Mouse (Mus musculus): ENCODE results near the gene Atp1a2. TPM values are rescaled to one million over a fixed set of nuclear protein-coding genes. Genes with fewer than 3 reads are reported as not detected.

The Atp1a2 gene
- polyA plus RNA-seq, 1 experiment, result 82.9 TPM

DNA sequence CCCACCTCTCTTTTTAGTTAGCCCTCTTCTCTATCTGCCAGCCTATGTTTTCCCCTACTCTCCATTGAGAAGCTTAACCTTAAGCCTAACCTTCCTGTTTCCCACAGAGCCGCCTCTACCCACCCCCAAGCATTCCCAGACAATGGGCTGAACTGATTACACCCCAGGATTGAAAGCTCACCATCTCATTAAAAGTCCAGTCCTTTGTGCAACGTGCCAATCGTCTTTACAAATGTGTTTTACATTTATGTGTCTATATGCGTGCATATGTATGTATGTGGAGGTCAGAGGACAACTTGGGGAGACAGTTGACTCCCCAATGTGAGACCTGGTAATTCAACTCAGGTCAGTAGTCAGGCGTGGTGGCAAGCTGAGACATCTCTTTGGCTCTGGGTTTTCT lies 25.4 kb upstream of the Atp1a2 start:
- no peak for DNase-seq (ENCODE audit: low read depth)
- TF ChIP-seq POLR2A (IDR thresholded peaks at IDR 0.05; ENCODE audit: borderline replicate concordance, extremely low read depth, insufficient read depth, insufficient read length, poor library complexity, severe bottlenecking), result no peak
- TF ChIP-seq CTCF (IDR thresholded peaks at IDR 0.05; ENCODE audit: borderline replicate concordance, extremely low read depth, insufficient read depth, insufficient read length), result no peak

DNA sequence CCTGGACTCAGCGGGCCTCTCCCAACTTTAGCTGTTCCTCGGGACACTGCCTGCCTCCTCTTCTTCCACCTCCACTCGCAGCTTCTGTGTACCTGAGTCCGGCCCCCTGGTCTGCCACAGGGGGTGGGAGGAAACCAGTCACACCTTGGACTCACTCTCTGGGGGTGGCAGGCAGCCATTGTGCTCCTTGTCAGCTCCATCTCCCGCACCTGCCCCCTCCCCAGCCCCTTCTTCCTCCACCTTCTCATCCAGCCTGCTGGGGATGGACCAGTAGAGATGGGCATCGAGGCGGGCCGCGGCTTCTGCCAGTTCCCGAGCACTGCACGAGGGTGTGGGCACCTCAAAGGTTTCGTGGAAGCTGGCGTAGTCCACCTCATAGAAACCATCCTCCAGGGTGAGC lies 24.9 kb upstream of the Atp1a2 start:
- no peak for DNase-seq (ENCODE audit: low read depth)
- TF ChIP-seq CTCF (IDR thresholded peaks at IDR 0.05; ENCODE audit: borderline replicate concordance, extremely low read depth, insufficient read depth, insufficient read length) (no peak), POLR2A (IDR thresholded peaks at IDR 0.05; ENCODE audit: borderline replicate concordance, extremely low read depth, insufficient read depth, insufficient read length, poor library complexity, severe bottlenecking) (no peak)

DNA sequence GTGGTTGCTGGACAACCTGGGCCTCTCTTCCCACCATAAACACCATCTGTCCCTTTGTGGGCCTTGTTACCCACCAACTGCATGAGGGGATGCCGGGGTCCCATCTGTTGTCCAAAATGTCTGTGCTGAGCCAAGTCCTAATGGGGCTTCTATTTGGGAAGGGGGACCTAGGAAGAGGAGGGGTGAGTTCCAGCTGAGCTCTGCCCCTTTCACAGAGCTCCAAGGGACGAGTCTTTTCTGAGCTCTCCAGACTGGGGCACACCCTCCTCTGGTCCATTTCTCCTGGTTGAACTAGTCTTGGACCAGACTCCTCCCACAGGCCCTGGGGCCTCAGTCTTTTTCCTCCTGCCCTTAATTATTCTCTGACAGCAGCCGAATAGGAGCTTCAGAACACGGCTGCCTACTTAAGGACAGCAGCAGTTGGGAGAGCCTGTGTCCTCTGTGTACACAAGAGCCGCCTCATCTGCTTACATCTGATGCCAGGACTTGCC lies 22.1 kb upstream of the Atp1a2 start:
- TF ChIP-seq POLR2A (IDR thresholded peaks at IDR 0.05; ENCODE audit: borderline replicate concordance, extremely low read depth, insufficient read depth, insufficient read length, poor library complexity, severe bottlenecking) (no peak), CTCF (IDR thresholded peaks at IDR 0.05; ENCODE audit: borderline replicate concordance, extremely low read depth, insufficient read depth, insufficient read length) (no peak)
- DNase-seq (ENCODE audit: low read depth), result peak; percentile 93

DNA sequence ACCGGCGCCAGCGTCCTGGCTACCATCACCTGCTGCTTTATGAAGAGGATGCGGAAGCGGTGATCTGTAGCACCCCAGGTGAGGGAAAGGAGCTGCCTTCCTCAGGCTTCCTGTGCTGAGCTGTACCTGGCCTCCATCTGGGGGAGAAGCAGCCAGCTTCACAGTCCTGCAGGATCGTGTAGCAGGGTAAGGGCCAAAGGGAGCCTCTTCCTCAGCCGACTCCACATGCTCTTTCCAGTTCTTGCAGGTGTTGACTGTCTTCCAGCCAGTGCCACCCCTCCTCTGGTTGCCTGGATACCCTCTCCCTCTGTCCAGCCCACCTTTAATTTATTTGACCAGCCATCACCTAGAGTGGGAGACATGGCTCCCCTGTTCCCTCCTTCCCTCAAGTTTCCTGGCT lies 21.5 kb upstream of the Atp1a2 start:
- no peak for DNase-seq (ENCODE audit: low read depth)
- TF ChIP-seq POLR2A (IDR thresholded peaks at IDR 0.05; ENCODE audit: borderline replicate concordance, extremely low read depth, insufficient read depth, insufficient read length, poor library complexity, severe bottlenecking) (no peak), CTCF (IDR thresholded peaks at IDR 0.05; ENCODE audit: borderline replicate concordance, extremely low read depth, insufficient read depth, insufficient read length) (no peak)

DNA sequence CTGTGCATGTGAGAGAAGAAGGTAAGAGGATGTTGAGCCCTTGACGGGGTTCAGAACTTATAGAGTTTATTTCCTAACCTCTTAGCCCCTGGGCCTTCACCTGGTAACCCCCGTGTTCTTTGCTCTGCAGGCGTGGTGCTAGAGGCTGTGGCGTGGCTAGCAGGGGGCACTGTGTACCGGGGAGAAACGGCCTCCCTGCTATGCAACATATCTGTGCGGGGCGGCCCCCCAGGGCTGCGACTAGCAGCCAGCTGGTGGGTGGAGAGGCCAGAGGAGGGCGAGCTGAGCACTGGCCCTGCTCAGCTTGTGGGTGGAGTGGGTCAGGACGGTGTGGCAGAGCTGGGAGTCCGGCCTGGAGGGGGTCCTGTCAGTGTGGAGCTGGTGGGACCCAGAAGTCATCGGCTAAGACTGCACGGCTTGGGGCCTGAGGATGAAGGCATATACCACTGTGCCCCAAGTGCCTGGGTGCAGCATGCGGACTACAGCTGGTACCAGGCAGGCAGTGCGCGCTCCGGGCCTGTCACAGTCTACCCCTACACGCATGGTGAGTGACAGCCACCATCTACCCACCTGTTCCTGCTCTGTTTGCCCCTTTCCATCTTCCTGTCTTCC lies 20.7 kb upstream of the Atp1a2 start:
- DNase-seq (ENCODE audit: low read depth), result no peak
- TF ChIP-seq CTCF (IDR thresholded peaks at IDR 0.05; ENCODE audit: borderline replicate concordance, extremely low read depth, insufficient read depth, insufficient read length), result no peak
- no peak for TF ChIP-seq POLR2A (IDR thresholded peaks at IDR 0.05; ENCODE audit: borderline replicate concordance, extremely low read depth, insufficient read depth, insufficient read length, poor library complexity, severe bottlenecking)

DNA sequence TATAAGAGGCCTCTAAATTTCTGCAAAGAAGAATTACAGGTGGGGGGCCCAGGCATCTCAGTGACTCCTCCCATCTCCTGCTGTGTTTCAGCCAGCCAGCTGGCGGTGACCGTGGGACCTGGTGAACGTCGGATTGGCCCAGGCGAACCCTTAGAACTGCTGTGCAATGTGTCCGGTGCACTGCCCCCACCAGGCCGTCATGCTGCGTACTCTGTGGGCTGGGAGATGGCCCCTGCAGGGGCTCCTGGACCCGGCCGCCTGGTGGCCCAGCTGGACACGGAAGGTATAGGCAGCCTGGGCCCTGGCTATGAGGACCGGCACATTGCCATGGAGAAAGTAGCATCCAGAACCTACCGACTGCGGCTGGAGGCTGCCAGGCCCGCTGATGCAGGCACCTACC lies 20.1 kb upstream of the Atp1a2 start:
- no peak for DNase-seq (ENCODE audit: low read depth)
- TF ChIP-seq CTCF (IDR thresholded peaks at IDR 0.05; ENCODE audit: borderline replicate concordance, extremely low read depth, insufficient read depth, insufficient read length), result no peak
- no peak for TF ChIP-seq POLR2A (IDR thresholded peaks at IDR 0.05; ENCODE audit: borderline replicate concordance, extremely low read depth, insufficient read depth, insufficient read length, poor library complexity, severe bottlenecking)

DNA sequence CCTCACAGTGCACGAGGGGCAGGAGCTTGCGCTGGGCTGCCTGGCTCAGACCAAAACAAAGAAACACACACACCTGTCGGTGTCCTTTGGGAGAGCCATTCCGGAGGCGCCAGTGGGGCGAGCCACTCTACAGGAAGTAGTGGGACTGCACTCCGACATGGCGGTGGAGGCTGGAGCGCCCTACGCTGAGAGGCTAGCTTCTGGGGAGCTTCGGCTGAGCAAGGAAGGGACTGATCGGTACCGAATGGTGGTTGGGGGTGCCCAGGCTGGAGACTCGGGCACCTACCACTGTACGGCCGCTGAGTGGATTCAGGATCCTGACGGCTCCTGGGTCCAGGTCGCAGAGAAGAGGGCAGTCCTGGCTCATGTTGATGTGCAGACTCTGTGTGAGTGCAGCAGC lies 19.6 kb upstream of the Atp1a2 start:
- no peak for DNase-seq (ENCODE audit: low read depth)
- TF ChIP-seq CTCF (IDR thresholded peaks at IDR 0.05; ENCODE audit: borderline replicate concordance, extremely low read depth, insufficient read depth, insufficient read length) (no peak), POLR2A (IDR thresholded peaks at IDR 0.05; ENCODE audit: borderline replicate concordance, extremely low read depth, insufficient read depth, insufficient read length, poor library complexity, severe bottlenecking) (no peak)

DNA sequence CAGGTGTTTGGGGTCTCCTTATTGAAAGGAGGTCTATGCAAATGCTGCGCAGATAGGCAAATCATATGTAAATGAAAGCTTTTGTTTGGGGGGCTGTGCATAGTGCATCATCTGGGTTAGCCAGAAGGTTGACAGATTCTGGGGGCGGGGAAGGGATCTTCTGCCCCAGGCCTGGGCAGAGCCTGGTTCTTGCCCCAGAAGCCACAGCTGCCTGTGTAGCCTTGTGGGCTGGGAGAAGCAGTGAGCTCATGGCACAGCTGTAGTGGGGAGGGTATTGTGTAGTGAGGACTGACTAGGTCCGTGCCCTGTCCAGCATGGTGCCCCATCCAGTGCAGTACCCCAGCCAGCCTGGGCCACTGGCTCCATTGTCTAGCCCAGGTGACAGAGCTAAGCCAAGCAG lies 17.0 kb upstream of the Atp1a2 start:
- DNase-seq (ENCODE audit: low read depth), result peak; percentile 90
- no peak for TF ChIP-seq POLR2A (IDR thresholded peaks at IDR 0.05; ENCODE audit: borderline replicate concordance, extremely low read depth, insufficient read depth, insufficient read length, poor library complexity, severe bottlenecking)
- no peak for TF ChIP-seq CTCF (IDR thresholded peaks at IDR 0.05; ENCODE audit: borderline replicate concordance, extremely low read depth, insufficient read depth, insufficient read length)

DNA sequence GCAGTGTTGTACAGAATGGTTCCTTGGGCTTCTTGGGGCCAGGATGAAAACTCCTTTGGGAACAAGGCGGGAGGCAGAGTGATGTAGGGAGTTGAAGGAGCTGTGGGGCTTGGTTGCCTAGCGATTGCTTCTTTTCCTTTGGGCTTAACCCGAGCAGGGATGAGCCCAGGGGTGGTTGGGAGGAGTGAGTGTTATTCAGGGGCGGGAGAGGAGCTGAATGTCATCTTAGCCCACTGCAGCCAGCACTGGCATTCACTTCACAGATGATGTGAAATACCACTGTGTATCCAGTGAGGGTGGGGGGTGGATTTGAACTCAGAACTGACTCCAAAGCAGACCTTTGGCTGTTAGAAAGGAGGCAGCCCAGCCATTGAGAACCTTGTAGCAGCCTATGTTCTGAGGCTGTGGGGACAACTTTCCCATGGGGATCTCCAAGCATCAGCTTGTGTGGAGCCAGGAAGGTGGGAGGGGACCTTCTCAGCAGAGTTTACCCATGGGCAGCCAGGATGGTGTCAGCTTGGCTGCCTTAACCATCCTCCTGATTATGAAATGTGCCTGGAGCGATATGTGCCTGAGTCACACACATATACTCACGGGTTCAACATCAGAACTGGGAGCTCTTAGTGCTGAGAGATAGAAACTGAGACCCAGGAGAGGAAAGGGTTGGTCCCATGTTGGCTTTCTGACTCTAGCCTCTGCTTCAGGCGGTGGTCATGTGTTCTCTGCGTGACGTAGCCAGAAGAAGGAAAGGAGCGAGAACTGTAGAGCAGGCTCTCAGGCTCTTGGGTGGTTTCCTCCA lies 15.9 kb upstream of the Atp1a2 start:
- DNase-seq (ENCODE audit: low read depth), result no peak
- no peak for TF ChIP-seq CTCF (IDR thresholded peaks at IDR 0.05; ENCODE audit: borderline replicate concordance, extremely low read depth, insufficient read depth, insufficient read length)
- no peak for TF ChIP-seq POLR2A (IDR thresholded peaks at IDR 0.05; ENCODE audit: borderline replicate concordance, extremely low read depth, insufficient read depth, insufficient read length, poor library complexity, severe bottlenecking)

DNA sequence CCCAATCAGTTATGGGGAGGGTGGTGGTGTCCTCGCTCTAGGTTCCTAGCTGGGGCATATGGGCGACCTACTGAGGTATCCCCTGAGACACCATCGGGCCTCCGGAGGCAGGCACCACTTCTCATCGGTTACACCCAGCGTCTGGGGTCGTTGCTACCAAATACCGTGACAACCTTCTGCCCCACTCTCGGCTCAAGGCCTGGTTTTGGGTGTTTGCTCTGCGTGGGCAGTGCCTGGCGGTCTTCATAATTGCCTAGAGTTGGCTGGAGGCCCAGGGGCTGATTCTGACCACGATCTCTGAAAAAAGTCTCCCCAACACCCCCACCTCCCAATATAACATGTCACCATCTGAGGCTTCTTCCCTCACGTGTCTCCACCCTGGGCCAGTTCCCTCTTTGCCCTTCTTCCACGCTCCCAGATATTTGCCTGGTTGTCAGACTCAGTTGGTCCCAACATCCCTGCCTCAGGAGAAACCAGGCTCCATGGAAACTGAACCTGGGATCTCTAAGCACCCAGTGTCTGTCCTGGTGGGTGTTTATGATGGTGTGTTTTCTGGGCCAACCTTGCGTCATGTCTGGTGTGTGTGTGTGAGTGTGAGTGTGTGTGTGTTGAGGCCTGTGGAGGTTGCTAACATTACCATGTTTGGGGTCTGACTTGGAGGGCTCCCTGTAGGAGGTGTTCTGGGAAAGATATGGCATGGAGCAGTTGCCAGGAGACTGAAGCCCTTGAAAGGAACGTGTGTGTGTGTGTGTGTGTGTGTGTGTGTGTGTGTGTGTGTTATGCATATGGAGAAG lies 15.1 kb upstream of the Atp1a2 start:
- no peak for DNase-seq (ENCODE audit: low read depth)
- TF ChIP-seq POLR2A (IDR thresholded peaks at IDR 0.05; ENCODE audit: borderline replicate concordance, extremely low read depth, insufficient read depth, insufficient read length, poor library complexity, severe bottlenecking) (no peak), CTCF (IDR thresholded peaks at IDR 0.05; ENCODE audit: borderline replicate concordance, extremely low read depth, insufficient read depth, insufficient read length) (no peak)

Measured in brain, embryonic 14.5 days (tissue).